Mouse (Mus musculus) hindbrain, embryonic 12.5 days (tissue): ENCODE measurements at regions not wholly inside any gene's neighbourhood (a gene's known extent, or its start where the extent isn't known, plus 50 kb on each side); places are given as distances from the start of the nearest gene placed in this dataset.

Experiments used
- ATAC-seq: fragments of 200-750 bp; cut with Nextera tagmentation; 2 replicates; pipeline ENCODE4 v1.8.0; 2017; ENCODE audit warnings: moderate TSS enrichment; ENCODE audit not compliant: low FRiP score
- H3K27ac ChIP-seq: fragments of 300-500 bp; sonication (generic); 2 replicates; pipeline ENCODE4 v1.5.1; 2016; ENCODE audit warnings: mild to moderate bottlenecking
- H3K27me3 ChIP-seq: fragments of 300-500 bp; sonication (generic); 2 replicates; pipeline ENCODE4 v1.6.1; 2016; ENCODE audit warnings: mild to moderate bottlenecking
- H3K36me3 ChIP-seq: fragments of 300-500 bp; sonication (generic); 2 replicates; pipeline ENCODE4 v1.6.1; 2016; ENCODE audit warnings: mild to moderate bottlenecking
- H3K4me1 ChIP-seq: fragments of 300-500 bp; sonication (generic); 2 replicates; pipeline ENCODE4 v1.6.1; 2016
- H3K4me2 ChIP-seq: fragments of 300-500 bp; sonication (generic); replicated peaks from 2 replicates; pipeline ENCODE4 v1.6.1; 2016; ENCODE audit warnings: mild to moderate bottlenecking
- H3K4me3 ChIP-seq: fragments of 300-500 bp; sonication (generic); 2 replicates; pipeline ENCODE4 v1.5.1; 2016; ENCODE audit warnings: mild to moderate bottlenecking
- H3K9ac ChIP-seq: fragments of 300-500 bp; sonication (generic); 2 replicates; pipeline ENCODE4 v1.6.1; 2016; ENCODE audit warnings: mild to moderate bottlenecking, moderate library complexity
- H3K9me3 ChIP-seq: fragments of 300-500 bp; sonication (generic); replicated peaks from 2 replicates; pipeline ENCODE4 v1.6.1; 2016; ENCODE audit warnings: mild to moderate bottlenecking
- WGBS: fragments of 180-500 bp; shearing (Covaris S2); methylation state at CpG from one replicate; pipeline ENCODE4 v1.1.7; 2016; 5-methylcytosine and 5-hydroxymethylcytosine counted together

DNA sequence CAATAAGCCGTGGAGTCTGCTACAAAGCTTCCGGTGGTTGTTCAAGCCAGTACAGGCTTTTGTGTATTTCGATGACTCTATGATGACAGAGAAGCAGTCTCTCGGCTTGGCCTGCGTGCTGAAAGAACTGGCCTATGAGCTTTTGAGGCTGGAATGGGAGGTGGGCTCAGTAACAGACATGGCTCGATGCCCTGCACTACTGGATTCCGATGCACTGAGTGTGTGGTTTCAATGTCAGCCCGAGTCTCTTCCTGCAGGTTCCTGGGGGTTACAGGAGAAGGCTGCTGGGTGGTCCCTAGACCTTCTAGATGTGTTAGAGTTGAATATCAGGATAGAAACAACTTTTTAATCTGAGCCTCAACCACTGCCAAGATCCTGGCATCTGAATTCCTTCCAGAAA is 53.2 kb downstream of the Gm815 start:
- Histone ChIP-seq H3K36me3 (no peaks in the 10 kb centered on the region), H3K27ac (no peak overlapping the region), H3K9ac (no peak overlapping the region), H3K27me3 (no peaks in the 10 kb centered on the region), H3K4me3 (no peak overlapping the region), H3K9me3 (no peaks in the 10 kb centered on the region), H3K4me2 (no peak overlapping the region), H3K4me1 (no peaks in the 10 kb centered on the region)
- 79% methylated on average over 8 of the region's 8 CpGs for WGBS
- no peak for ATAC-seq

DNA sequence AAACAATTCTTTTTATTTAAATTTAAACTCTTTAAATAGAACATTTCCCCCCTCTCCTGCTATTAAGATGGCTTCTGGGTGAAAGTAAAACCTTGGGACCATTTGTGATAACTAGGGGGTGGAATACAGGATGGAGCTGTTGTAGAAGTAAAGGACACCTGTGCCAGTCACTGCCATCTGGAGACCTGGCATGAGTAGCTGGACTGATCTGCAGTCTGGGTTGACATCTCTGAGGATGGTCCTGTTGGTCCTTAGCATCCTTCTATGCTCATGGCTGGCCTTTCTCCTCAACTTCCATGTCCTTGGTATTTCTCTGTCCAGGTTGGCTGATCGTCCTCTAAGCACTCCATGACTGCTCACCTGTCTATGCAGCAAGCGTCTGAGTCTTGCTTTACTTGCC is 58.3 kb downstream of the Gm815 start:
- H3K27ac ChIP-seq = no peak overlapping the region
- H3K9me3 ChIP-seq = no peaks in the 10 kb centered on the region
- no peak for ATAC-seq
- no peaks in the 10 kb centered on the region for H3K36me3 ChIP-seq
- 90% methylated on average over 2 of the region's 2 CpGs for WGBS
- no peak overlapping the region for H3K4me3 ChIP-seq
- no peak overlapping the region for H3K4me2 ChIP-seq
- H3K4me1 ChIP-seq = no peaks in the 10 kb centered on the region
- H3K27me3 ChIP-seq = no peaks in the 10 kb centered on the region
- no peak overlapping the region for H3K9ac ChIP-seq

DNA sequence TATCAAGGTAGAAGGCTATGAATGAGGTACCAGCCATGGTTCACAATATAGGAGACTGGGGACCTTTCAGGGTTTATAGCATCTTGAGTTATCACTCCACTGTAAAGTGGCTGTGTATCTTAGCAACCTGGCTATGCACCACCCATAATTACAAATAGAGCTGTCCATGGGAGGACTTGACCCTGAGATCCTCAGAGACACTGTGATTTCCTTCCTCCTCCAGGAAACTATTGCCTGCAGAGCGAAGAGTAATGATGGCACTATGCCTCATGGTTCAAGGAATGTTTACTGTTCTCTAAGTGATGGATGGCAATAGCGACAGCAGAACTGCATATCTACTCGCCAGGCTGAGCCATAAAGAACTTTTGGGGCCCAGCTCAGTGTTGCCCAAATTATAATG is 60.9 kb downstream of the Gm815 start:
- no peak for ATAC-seq
- Histone ChIP-seq H3K36me3 (no peaks in the 10 kb centered on the region), H3K9me3 (no peaks in the 10 kb centered on the region), H3K27me3 (no peaks in the 10 kb centered on the region), H3K4me1 (no peaks in the 10 kb centered on the region), H3K27ac (no peak overlapping the region), H3K4me2 (no peak overlapping the region), H3K9ac (no peak overlapping the region), H3K4me3 (no peak overlapping the region)
- WGBS = 73% methylated on average over 3 of the region's 3 CpGs

DNA sequence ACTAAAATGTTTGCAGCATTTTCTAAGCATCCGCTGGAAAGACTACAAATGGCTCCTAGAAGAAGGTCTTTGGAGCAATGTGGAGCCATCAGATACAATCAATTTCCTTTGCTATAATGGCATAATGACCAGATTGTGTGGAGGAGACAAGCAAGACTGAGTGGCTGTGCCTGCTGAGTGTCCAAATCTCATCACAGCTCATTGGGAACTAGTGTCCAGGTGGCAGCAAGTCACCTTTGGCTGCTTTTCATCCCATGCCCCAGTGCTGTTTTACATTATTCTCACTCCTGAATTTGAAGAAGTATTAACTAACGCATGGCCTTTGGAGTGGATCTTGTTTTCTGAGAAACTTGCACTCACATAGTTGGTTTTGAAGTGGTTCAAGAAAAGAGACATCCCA is 62.8 kb downstream of the Gm815 start:
- no peak for ATAC-seq
- Histone ChIP-seq H3K9ac (no peak overlapping the region), H3K27ac (no peak overlapping the region), H3K9me3 (no peaks in the 10 kb centered on the region), H3K36me3 (no peaks in the 10 kb centered on the region), H3K4me2 (no peak overlapping the region), H3K4me3 (no peak overlapping the region), H3K4me1 (no peaks in the 10 kb centered on the region), H3K27me3 (no peaks in the 10 kb centered on the region)
- 98% methylated on average over 2 of the region's 2 CpGs for WGBS

DNA sequence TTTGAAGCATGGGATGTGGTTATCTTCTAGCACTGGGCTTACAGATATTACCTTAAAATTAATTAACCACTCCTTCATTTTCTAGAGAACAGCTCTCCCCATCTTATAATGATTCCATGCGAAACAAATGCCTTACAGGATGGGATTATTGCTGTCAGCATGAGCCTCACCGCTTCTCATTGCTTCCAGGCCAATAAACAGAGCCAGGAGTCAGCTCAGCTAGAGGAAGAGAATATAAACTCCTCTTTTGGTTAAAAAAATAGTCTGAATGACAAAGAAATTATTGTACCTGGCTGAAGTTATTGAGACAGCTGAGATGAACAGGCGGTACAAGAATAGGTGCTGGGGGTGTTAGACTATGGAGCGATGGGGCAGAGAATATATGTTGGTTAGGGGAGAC is 63.5 kb downstream of the Gm815 start:
- no peaks in the 10 kb centered on the region for H3K27me3 ChIP-seq
- no peak overlapping the region for H3K27ac ChIP-seq
- ATAC-seq = no peak
- no peak overlapping the region for H3K4me2 ChIP-seq
- H3K4me3 ChIP-seq = no peak overlapping the region
- no peaks in the 10 kb centered on the region for H3K9me3 ChIP-seq
- no peaks in the 10 kb centered on the region for H3K36me3 ChIP-seq
- WGBS = 83% methylated on average over 4 of the region's 4 CpGs
- H3K9ac ChIP-seq = no peak overlapping the region
- H3K4me1 ChIP-seq = no peaks in the 10 kb centered on the region

DNA sequence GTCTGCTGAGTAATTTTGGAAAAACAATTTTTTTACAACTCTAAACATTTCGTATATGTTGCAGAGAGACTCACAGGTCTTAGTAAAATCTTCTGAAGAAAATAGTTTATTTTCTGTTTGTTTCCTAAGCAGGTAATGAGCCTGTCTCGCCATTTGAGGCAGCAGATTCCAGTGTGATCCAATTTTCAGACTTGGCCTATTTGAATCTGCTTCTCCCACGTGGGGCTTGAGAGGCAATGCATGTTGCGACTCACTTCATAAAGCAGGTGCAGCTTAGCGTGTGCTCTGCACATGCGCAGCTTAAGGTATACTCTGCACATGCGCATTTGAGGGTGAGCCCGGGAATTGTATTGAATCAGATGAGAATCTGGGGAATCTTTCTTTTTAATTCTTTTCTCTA is 67.7 kb downstream of the Gm815 start:
- ATAC-seq = no peak
- Histone ChIP-seq H3K4me2 (no peak overlapping the region), H3K27ac (no peak overlapping the region), H3K9me3 (no peaks in the 10 kb centered on the region), H3K27me3 (no peaks in the 10 kb centered on the region), H3K9ac (no peak overlapping the region), H3K4me1 (0 out of 2 replicates have a peak, but pooled peaks cover 4% of the 10 kb centered on the region), H3K4me3 (no peak overlapping the region), H3K36me3 (no peaks in the 10 kb centered on the region)
- WGBS = 82% methylated on average over 8 of the region's 8 CpGs

DNA sequence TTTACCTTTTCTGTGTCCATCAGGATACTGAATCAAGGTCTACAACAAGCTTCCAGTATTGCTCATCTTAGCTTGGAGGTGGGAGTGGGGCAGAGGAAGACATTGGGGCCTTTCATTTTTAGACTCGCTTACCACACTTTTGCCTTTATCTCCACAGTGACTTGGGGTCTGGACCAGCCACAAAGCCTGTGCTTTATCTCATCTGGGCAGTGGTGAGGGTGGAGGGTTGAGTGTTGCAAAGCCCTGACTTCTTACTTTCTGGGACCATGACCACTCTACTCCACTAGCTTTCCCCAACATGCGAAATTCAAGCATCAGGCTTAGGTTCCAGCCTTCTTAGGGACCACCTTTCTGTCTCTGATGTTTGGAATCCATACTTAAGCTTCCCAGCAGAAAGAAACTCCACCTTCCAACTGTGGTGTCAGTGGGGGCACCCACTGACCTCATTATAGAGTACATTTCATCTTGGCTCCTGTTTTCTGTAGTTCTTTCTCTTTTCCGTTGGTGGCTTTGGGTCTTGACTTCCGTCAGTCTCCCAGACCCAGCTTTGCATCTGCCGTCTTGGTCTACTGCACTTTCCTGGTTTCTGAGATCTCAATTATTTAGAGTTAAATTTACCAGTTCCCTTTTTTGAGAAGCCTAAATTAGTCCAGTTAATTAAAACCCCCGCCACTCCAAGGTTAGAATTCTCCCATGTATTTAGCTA is 80.5 kb downstream of the Gm815 start:
- Histone ChIP-seq H3K9ac (no peak overlapping the region), H3K9me3 (no peaks in the 10 kb centered on the region), H3K27ac (no peak overlapping the region), H3K4me1 (no peaks in the 10 kb centered on the region), H3K4me3 (no peak overlapping the region), H3K27me3 (no peaks in the 10 kb centered on the region), H3K36me3 (no peaks in the 10 kb centered on the region), H3K4me2 (no peak overlapping the region)
- WGBS = 92% methylated on average over 6 of the region's 6 CpGs
- ATAC-seq = no peak

DNA sequence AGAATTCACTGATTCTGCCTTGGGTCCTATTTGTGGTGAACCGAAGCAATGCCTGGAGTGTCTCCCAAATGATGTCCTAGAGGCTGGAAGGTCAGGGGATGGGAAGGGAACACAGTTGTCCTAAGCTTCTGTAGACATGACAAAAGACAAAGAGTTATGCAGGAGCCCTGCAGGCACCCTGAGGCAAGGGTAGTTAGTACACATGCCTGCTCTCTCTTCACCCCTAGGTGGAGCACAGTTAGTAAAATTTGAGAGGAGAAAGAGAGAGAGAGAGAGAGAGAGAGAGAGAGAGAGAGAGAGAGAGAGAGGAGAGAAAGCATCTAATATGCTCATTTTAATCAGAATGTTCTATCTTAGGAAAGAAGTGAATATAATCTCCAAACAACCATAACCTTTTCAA is 87.4 kb downstream of the Gm815 start:
- Histone ChIP-seq H3K36me3 (no peaks in the 10 kb centered on the region), H3K4me2 (no peak overlapping the region), H3K4me3 (no peak overlapping the region), H3K9me3 (no peaks in the 10 kb centered on the region), H3K27ac (no peak overlapping the region), H3K9ac (no peak overlapping the region), H3K4me1 (peaks cover 15% of the 10 kb centered on the region), H3K27me3 (no peaks in the 10 kb centered on the region)
- WGBS = 64% methylated on average over 1 of the region's 1 CpGs
- no peak for ATAC-seq

DNA sequence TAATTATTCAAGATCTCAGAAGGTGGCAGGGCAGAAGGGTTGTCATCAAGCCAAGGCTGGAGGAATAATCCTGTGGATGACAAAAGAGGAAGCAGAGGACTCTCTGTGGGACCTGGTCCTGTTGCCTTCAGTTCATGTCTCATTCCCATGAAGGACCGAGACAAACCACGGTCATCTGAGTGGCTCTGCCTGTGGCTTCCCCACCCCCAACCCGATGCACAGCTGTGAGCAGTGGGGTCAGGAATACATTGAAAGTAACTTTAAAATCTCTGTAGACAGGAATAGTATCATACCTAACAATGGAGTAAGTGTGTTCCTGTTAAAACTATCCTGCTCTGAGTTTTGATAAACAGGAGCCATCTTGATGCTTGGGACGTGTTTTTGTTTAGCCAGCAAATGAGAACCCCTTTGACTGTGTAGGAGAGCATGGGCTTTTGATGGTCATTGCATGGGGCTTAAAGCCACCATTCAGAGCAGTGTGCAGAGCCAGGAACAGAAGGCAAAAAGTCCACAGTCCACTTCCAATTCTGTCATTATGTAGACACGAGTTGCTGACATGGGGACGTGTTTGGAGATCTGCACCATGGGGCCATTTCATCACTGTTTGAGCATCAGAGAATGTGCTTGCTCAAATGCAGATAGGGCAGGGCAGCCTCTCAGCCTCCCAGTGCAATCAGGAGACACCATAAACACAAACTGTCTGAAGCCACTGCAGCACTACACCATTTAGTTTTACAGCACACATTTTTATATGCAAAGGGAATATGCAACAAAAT is 88.3 kb downstream of the Gm815 start:
- ATAC-seq = no peak
- Histone ChIP-seq H3K4me1 (peaks cover 20% of the 10 kb centered on the region), H3K9ac (no peak overlapping the region), H3K9me3 (no peaks in the 10 kb centered on the region), H3K27me3 (no peaks in the 10 kb centered on the region), H3K4me2 (no peak overlapping the region), H3K36me3 (no peaks in the 10 kb centered on the region), H3K4me3 (no peak overlapping the region), H3K27ac (no peak overlapping the region)
- 88% methylated on average over 6 of the region's 6 CpGs for WGBS

DNA sequence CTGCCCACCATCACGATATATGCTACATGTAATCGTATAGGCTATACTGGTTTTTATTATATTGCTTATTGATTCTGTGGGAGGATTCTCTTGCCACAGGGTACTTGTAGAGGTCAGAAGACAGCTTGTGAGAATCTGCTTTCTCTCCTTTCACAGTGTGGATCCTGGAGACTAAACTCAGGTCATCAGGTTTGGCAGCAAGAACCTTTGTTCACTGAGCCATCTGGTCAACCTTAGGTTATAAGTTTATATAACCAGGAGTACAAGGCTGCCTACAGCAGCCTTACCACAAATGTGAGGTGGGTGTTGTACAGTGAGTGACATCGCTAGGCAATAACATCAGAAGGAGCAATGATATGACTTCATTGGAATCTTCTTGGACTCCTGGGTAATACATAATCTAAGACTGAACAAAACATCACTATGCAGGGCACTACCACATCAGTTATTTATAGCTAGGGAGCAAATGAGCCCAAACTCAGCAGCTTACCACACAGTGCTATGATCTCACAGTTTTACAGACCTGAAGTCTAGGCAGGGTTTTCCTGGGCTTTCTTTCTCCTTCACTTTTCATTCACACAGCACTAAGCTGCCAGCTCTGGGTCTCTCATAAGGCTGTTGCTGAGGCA is 89.0 kb downstream of the Gm815 start:
- no peak overlapping the region for H3K4me2 ChIP-seq
- no peak overlapping the region for H3K9ac ChIP-seq
- no peak for ATAC-seq
- WGBS = 97% methylated on average over 3 of the region's 3 CpGs
- no peaks in the 10 kb centered on the region for H3K27me3 ChIP-seq
- H3K4me1 ChIP-seq = peaks cover 20% of the 10 kb centered on the region
- H3K9me3 ChIP-seq = no peaks in the 10 kb centered on the region
- H3K4me3 ChIP-seq = no peak overlapping the region
- H3K36me3 ChIP-seq = no peaks in the 10 kb centered on the region
- no peak overlapping the region for H3K27ac ChIP-seq

DNA sequence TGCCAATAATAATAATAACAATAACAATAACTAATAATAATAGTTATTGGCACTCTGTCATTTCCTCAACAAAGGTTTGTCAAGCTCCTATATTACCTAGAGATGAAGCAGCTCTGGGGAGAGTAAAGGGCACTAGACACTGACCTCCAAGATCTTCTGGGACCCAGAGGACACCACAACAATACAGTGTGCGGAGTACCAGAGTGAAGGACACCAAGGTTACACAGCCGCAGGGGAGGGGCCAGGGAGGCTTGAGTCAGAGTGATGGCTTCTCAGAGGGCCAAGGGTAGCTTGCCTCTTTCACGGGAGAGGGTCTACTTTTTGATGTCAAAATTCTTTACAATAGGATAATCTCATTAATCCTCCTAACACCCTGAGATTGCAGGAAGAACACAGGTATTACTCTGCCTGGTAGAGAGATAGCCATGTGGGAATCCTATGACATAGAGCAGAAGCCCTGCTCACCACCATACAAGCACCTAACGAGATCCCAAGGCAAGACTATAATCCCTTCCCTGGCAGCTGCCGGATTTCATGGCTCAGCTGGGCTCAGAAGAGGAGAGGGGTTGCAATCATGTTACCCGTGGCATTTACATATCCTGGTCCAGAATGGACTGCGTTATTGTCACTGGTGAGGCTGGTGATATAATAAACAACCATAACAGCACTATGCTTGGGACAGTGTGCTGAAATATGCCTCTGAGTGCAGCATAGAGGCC is 91.1 kb downstream of the Gm815 start:
- Histone ChIP-seq H3K27me3 (no peaks in the 10 kb centered on the region), H3K4me2 (no peak overlapping the region; the same call in 1 of the 2 replicates)
- WGBS = 45% methylated on average over 7 of the region's 7 CpGs

More for the DNA sequence above, 91.1 kb downstream of the Gm815 start:
- Histone ChIP-seq H3K9ac (no peak overlapping the region), H3K4me3 (no peak overlapping the region), H3K36me3 (no peaks in the 10 kb centered on the region), H3K4me1 (peaks cover 20% of the 10 kb centered on the region), H3K9me3 (no peaks in the 10 kb centered on the region), H3K27ac (peak overlapping the region; percentile 87)
- peak; percentile 42 for ATAC-seq
